Mouse (Mus musculus): Measurements from ENCODE around the gene Sobp. TPM values are rescaled to one million over a fixed set of nuclear protein-coding genes. Genes with fewer than 3 reads are reported as not detected.

Gene Sobp
- polyA plus RNA-seq, 1 experiment from 2014 or later: 1.5 TPM

DNA sequence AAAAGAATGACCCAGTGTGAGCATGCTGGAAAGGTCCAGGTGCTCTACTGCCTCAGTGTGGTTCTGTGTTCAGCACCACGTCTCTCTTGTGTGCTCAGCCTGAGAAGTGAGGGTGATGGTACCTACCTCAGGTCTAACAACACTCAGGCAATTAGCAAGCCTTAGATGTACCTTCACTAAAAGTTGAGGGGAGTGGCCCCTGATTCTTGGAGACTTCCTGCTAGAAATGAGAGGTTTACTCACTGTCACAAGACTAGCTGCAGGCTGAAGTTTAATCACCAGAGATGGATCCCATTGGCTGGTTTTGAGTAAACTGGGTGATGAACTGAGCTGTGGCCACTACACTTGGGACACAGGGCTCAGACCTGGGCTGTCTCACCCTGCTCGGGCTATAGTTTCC, 177.1 kb downstream of the Sobp start:
- peaks cover 10% of the 10 kb centered on the region; the same call in 1 of the 2 replicates for H3K4me1 ChIP-seq (replicated peaks; ENCODE audit: control insufficient read depth, insufficient read depth, low read length)
- no peak overlapping the region for H3K9ac ChIP-seq (ENCODE audit: low read length)
- 75% methylated on average over 2 of the region's 2 CpGs for WGBS
- H3K9me3 ChIP-seq (ENCODE audit: control insufficient read depth, low read length): no peaks in the 10 kb centered on the region
- no peaks in the 10 kb centered on the region for H3K27me3 ChIP-seq (replicated peaks; ENCODE audit: control insufficient read depth, insufficient read depth, low read length)
- DNase-seq (ENCODE audit: low spot score) (no peak), ATAC-seq (replicated peaks; ENCODE audit: low FRiP score, low TSS enrichment, low read depth) (no peak)
- H3K36me3 ChIP-seq (ENCODE audit: control insufficient read depth, insufficient read depth, low read length): no peaks in the 10 kb centered on the region
- no peak overlapping the region for H3K4me3 ChIP-seq (ENCODE audit: low read depth, low read length)
- H3K27ac ChIP-seq (ENCODE audit: low read depth): no peak overlapping the region
- no peak overlapping the region for H3K4me2 ChIP-seq (ENCODE audit: low read length)

DNA sequence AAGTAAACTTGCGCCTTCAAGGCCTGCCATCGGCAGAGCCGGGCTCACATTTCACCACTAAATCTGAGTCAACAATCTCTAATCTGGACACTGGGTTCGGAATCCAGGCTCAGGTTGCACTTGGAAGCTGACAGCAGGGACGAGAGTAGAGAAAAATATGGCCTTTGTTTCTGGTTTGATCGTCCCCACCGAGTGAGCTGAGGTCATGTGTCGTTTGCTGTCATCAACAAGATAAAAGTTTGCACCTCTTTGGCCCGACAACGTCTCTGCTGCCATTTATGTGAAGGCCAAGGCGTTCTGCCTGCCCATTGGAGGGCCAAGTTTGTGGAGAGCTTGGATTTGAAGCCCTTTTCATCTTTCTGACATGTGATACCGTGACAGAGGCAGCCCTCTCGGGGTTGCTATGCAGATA, 178.8 kb downstream of the Sobp start:
- H3K36me3 ChIP-seq (ENCODE audit: control insufficient read depth, insufficient read depth, low read length): no peaks in the 10 kb centered on the region
- WGBS: 19% methylated on average over 13 of the region's 13 CpGs
- H3K27ac ChIP-seq (ENCODE audit: low read depth): no peak overlapping the region
- DNase-seq (ENCODE audit: low spot score) (no peak), ATAC-seq (replicated peaks; ENCODE audit: low FRiP score, low TSS enrichment, low read depth) (no peak)
- no peak overlapping the region for H3K4me2 ChIP-seq (ENCODE audit: low read length)
- H3K27me3 ChIP-seq (replicated peaks; ENCODE audit: control insufficient read depth, insufficient read depth, low read length): no peaks in the 10 kb centered on the region
- H3K4me3 ChIP-seq (ENCODE audit: low read depth, low read length): no peak overlapping the region
- peaks cover 10% of the 10 kb centered on the region; the same call in 1 of the 2 replicates for H3K4me1 ChIP-seq (replicated peaks; ENCODE audit: control insufficient read depth, insufficient read depth, low read length)
- H3K9me3 ChIP-seq (ENCODE audit: control insufficient read depth, low read length): no peaks in the 10 kb centered on the region
- no peak overlapping the region for H3K9ac ChIP-seq (ENCODE audit: low read length)

DNA sequence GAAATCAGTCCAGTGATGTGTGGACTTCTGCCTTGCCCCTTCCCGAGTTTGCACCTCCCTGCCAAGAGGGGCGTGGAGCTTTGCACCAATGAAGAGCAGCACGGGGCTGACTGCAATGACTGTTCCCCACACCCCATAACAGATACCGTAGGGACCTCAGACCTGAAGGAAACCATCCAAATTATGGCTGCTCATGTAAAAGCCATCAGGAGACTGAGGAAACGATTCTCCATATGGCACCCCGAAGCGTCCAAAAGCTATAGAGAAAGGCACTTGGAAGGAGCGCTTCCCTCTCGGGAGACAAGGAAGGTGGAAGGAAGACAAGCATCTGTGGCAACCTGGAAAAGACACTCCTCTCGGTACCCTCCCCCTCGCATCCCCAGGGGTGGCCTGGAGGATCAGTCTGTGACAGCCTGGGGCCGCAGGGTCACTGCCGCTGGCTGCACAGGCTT, 180.0 kb downstream of the Sobp start:
- H3K9me3 ChIP-seq (ENCODE audit: control insufficient read depth, low read length): no peaks in the 10 kb centered on the region
- 24% methylated on average over 13 of the region's 13 CpGs for WGBS
- H3K9ac ChIP-seq (ENCODE audit: low read length): no peak overlapping the region
- no peak overlapping the region for H3K4me3 ChIP-seq (ENCODE audit: low read depth, low read length)
- H3K27ac ChIP-seq (ENCODE audit: low read depth): no peak overlapping the region
- H3K36me3 ChIP-seq (ENCODE audit: control insufficient read depth, insufficient read depth, low read length): no peaks in the 10 kb centered on the region
- no peaks in the 10 kb centered on the region for H3K27me3 ChIP-seq (replicated peaks; ENCODE audit: control insufficient read depth, insufficient read depth, low read length)
- H3K4me1 ChIP-seq (replicated peaks; ENCODE audit: control insufficient read depth, insufficient read depth, low read length): peaks cover 10% of the 10 kb centered on the region; the same call in 1 of the 2 replicates
- ATAC-seq (replicated peaks; ENCODE audit: low FRiP score, low TSS enrichment, low read depth): no peak
- H3K4me2 ChIP-seq (ENCODE audit: low read length): 0 out of 2 replicates have a peak overlapping the region, but pooled peaks have one; percentile 1
- DNase-seq (ENCODE audit: low spot score): no peak

DNA sequence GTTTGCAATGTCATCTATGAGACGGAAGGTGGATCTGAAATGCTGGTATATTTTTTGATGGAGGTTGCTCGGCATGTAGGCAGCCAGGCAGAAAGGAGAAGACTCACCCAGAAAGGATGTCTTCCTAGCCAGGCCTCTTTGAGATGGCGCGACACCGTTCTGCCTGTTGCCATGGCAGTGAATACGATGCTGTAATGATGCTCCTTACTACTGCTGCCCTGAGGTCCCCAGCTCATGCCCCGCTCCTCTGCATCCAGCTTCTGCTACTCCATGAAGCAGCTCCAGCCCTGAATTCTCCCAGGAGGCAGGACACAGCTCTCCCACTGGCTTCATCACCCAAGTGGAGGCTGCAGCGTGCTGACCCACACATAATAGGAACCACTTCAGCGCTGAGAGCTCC, 183.3 kb downstream of the Sobp start:
- H3K4me1 ChIP-seq (replicated peaks; ENCODE audit: control insufficient read depth, insufficient read depth, low read length): peaks cover 10% of the 10 kb centered on the region; the same call in 1 of the 2 replicates
- WGBS: 74% methylated on average over 9 of the region's 9 CpGs
- H3K4me2 ChIP-seq (ENCODE audit: low read length): no peak overlapping the region
- H3K27ac ChIP-seq (ENCODE audit: low read depth): no peak overlapping the region
- H3K9me3 ChIP-seq (ENCODE audit: control insufficient read depth, low read length): no peaks in the 10 kb centered on the region
- ATAC-seq (replicated peaks; ENCODE audit: low FRiP score, low TSS enrichment, low read depth) (no peak), DNase-seq (ENCODE audit: low spot score) (no peak)
- H3K4me3 ChIP-seq (ENCODE audit: low read depth, low read length): no peak overlapping the region
- no peak overlapping the region for H3K9ac ChIP-seq (ENCODE audit: low read length)
- no peaks in the 10 kb centered on the region for H3K27me3 ChIP-seq (replicated peaks; ENCODE audit: control insufficient read depth, insufficient read depth, low read length)
- H3K36me3 ChIP-seq (ENCODE audit: control insufficient read depth, insufficient read depth, low read length): no peaks in the 10 kb centered on the region

DNA sequence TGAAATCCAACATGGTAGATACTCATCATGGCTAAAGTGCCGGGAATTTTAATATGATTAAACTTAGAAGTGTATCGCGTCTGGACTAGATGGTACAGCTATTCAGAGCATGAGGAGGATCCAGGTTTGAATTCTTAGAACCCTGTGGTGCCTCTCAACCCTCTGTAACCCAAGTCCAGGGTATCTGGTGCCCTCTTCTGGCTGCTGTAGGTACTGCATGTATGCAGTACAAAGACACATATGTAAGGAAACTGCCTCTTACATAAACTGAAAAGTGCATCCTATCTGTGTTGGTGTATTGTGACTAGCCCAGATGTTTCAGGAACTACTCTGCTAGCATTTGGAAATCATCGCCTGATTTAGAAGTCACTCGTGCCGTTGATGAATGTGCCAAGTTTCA, 184.4 kb downstream of the Sobp start:
- Histone ChIP-seq H3K4me3 (ENCODE audit: low read depth, low read length) (no peak overlapping the region), H3K4me1 (replicated peaks; ENCODE audit: control insufficient read depth, insufficient read depth, low read length) (peaks cover 2% of the 10 kb centered on the region; the same call in 1 of the 2 replicates), H3K27ac (ENCODE audit: low read depth) (no peak overlapping the region), H3K9me3 (ENCODE audit: control insufficient read depth, low read length) (no peaks in the 10 kb centered on the region), H3K4me2 (ENCODE audit: low read length) (no peak overlapping the region), H3K9ac (ENCODE audit: low read length) (no peak overlapping the region), H3K27me3 (replicated peaks; ENCODE audit: control insufficient read depth, insufficient read depth, low read length) (no peaks in the 10 kb centered on the region), H3K36me3 (ENCODE audit: control insufficient read depth, insufficient read depth, low read length) (no peaks in the 10 kb centered on the region)
- 26% methylated on average over 6 of the region's 6 CpGs for WGBS
- no peak for ATAC-seq (replicated peaks; ENCODE audit: low FRiP score, low TSS enrichment, low read depth)
- peak; percentile 93 for DNase-seq (ENCODE audit: low spot score)

DNA sequence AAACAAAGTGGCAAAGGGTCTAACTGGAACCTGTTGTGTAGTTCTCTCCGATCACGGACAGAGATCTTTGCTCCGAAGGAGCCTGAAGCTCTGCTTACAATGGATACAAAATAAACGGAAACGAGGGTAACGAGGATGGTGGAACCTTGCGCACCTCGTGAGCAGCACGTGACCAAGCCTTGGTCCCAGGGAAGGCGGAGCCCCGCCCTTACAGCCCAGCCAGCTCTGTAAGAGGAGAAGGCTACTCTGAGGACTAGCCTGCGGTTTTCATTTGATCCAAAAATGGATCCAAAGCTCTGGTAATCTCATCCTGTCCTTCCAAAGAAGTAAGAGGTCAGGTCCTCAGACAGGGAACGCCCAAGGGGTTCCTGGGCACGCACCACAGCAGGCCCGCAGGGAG, 185.7 kb downstream of the Sobp start:
- no peaks in the 10 kb centered on the region for H3K9me3 ChIP-seq (ENCODE audit: control insufficient read depth, low read length)
- no peaks in the 10 kb centered on the region for H3K27me3 ChIP-seq (replicated peaks; ENCODE audit: control insufficient read depth, insufficient read depth, low read length)
- DNase-seq (ENCODE audit: low spot score) (no peak), ATAC-seq (replicated peaks; ENCODE audit: low FRiP score, low TSS enrichment, low read depth) (no peak)
- 57% methylated on average over 15 of the region's 15 CpGs for WGBS
- H3K4me2 ChIP-seq (ENCODE audit: low read length): no peak overlapping the region
- no peaks in the 10 kb centered on the region for H3K36me3 ChIP-seq (ENCODE audit: control insufficient read depth, insufficient read depth, low read length)
- no peaks in the 10 kb centered on the region for H3K4me1 ChIP-seq (replicated peaks; ENCODE audit: control insufficient read depth, insufficient read depth, low read length)
- no peak overlapping the region for H3K4me3 ChIP-seq (ENCODE audit: low read depth, low read length)
- no peak overlapping the region for H3K27ac ChIP-seq (ENCODE audit: low read depth)
- no peak overlapping the region for H3K9ac ChIP-seq (ENCODE audit: low read length)

DNA sequence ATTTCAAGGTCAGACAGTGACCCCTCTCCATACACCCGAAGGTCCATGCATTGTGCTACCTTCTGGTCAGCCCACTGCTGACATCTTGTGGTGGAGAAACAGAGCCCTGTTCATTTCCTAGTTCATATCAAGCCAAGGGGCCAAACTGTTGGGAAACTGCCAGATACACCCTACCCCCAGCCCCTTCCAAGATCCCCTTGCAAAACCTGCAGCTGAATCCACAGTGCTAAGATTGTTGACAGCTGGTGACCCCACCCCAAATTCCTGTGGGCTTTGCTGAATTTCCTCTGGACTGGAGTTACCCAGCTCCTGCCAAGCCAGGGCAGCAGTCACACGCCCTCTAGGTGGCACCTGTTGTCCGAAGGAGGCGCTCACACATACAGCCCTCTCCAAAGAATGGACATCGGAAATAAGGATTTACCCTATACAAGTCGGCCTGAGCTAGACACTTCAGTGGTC, 186.7 kb downstream of the Sobp start:
- ATAC-seq (replicated peaks; ENCODE audit: low FRiP score, low TSS enrichment, low read depth): peak; percentile 58
- H3K9ac ChIP-seq (ENCODE audit: low read length): no peak overlapping the region
- no peaks in the 10 kb centered on the region for H3K9me3 ChIP-seq (ENCODE audit: control insufficient read depth, low read length)
- no peak overlapping the region for H3K4me3 ChIP-seq (ENCODE audit: low read depth, low read length)
- H3K27ac ChIP-seq (ENCODE audit: low read depth): no peak overlapping the region
- no peaks in the 10 kb centered on the region for H3K36me3 ChIP-seq (ENCODE audit: control insufficient read depth, insufficient read depth, low read length)
- DNase-seq (ENCODE audit: low spot score): peak; percentile 68
- no peaks in the 10 kb centered on the region for H3K27me3 ChIP-seq (replicated peaks; ENCODE audit: control insufficient read depth, insufficient read depth, low read length)
- no peaks in the 10 kb centered on the region for H3K4me1 ChIP-seq (replicated peaks; ENCODE audit: control insufficient read depth, insufficient read depth, low read length)
- WGBS: 19% methylated on average over 6 of the region's 6 CpGs
- H3K4me2 ChIP-seq (ENCODE audit: low read length): no peak overlapping the region

DNA sequence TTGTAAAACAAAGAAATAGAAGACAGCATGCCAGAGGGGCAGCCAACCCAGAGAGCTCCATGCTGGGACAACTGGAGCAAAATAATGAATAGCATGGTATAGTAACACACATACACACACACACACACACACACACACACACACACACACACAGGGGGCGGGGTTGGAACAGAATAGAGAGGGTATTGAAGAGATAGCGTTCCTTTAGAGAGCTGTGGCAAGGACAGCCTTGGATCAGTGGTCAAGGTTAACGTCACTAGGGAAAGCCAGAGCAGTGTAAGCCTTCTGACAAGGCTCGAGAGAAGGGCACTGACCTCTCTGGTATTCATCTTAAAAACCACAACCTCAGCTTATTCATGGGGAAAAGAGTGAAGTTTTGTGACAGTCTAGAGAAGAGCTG, 189.4 kb downstream of the Sobp start:
- no peaks in the 10 kb centered on the region for H3K4me1 ChIP-seq (replicated peaks; ENCODE audit: control insufficient read depth, insufficient read depth, low read length)
- H3K4me3 ChIP-seq (ENCODE audit: low read depth, low read length): no peak overlapping the region
- DNase-seq (ENCODE audit: low spot score): no peak
- H3K9ac ChIP-seq (ENCODE audit: low read length): no peak overlapping the region
- H3K27me3 ChIP-seq (replicated peaks; ENCODE audit: control insufficient read depth, insufficient read depth, low read length): no peaks in the 10 kb centered on the region
- H3K9me3 ChIP-seq (ENCODE audit: control insufficient read depth, low read length): no peaks in the 10 kb centered on the region
- H3K27ac ChIP-seq (ENCODE audit: low read depth): no peak overlapping the region
- no peak overlapping the region for H3K4me2 ChIP-seq (ENCODE audit: low read length)
- ATAC-seq (replicated peaks; ENCODE audit: low FRiP score, low TSS enrichment, low read depth): no peak
- 68% methylated on average over 4 of the region's 4 CpGs for whole genome bisulfite sequencing
- H3K36me3 ChIP-seq (ENCODE audit: control insufficient read depth, insufficient read depth, low read length): no peaks in the 10 kb centered on the region

DNA sequence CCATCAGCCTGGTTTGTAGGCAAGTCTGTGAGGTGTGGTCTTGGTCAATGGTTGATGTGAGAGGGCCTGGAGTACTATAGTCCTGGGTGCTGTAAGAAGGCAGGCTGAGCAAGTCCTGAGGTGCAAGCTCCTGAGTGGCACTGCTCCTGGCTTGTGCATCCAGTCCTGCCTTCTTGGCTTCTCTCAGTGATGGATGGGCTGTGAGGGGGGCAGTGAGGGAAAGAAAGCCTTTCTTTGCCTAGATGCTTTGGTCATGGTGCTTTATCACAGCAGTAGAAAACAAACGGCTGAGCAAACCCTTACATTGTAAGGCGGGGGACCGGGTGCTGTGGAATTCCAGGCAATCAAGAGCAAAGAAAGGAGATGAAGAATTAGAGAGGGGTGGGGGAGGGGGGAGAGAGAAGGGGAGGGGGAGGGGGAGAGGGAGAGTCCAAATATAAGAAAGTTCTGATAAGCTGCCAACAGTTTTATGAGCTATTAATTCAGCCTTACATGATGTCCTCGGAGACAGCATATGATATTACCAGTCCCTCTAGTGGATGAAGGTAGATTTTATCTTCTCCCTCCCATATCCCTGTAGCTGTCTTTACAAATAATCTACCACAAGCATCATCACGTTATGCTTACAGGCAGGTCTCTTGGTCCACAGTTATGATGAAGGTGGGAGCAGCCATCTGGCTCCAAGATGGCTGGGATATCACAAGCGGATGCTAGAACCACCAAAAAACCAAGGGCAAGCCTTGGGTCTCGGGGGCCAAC, 193.2 kb downstream of the Sobp start:
- no peak overlapping the region for H3K4me3 ChIP-seq (ENCODE audit: low read depth, low read length)
- WGBS: 64% methylated on average over 7 of the region's 7 CpGs
- no peak for ATAC-seq (replicated peaks; ENCODE audit: low FRiP score, low TSS enrichment, low read depth)
- DNase-seq (ENCODE audit: low spot score): no peak
- H3K9me3 ChIP-seq (ENCODE audit: control insufficient read depth, low read length): no peaks in the 10 kb centered on the region
- H3K36me3 ChIP-seq (ENCODE audit: control insufficient read depth, insufficient read depth, low read length): no peaks in the 10 kb centered on the region
- no peak overlapping the region for H3K27ac ChIP-seq (ENCODE audit: low read depth)
- no peaks in the 10 kb centered on the region for H3K27me3 ChIP-seq (replicated peaks; ENCODE audit: control insufficient read depth, insufficient read depth, low read length)
- H3K9ac ChIP-seq (ENCODE audit: low read length): no peak overlapping the region
- no peaks in the 10 kb centered on the region for H3K4me1 ChIP-seq (replicated peaks; ENCODE audit: control insufficient read depth, insufficient read depth, low read length)
- H3K4me2 ChIP-seq (ENCODE audit: low read length): no peak overlapping the region
